Mouse (Mus musculus) fibroblast of lung, adult 2 months (primary cell): ENCODE results near the gene Relt.
A peak's percentile ranks its signal among the peaks of the same experiment; 100 is the strongest.

Source experiments
- DNase-seq: peaks from one replicate; pipeline ENCODE4 v3.0.0-alpha.2; 2011; ENCODE audit warnings: low read depth

Relt gene

GRCm38 (mm10) chr7:100862828-100863638 lies at the start of gene Relt:
TSS of gene Relt (minus strand) at chr7:100863446.
- peak; percentile 74 for DNase-seq

- DNase-seq, result no peak
These were observed 48.5 kb upstream of the Relt start for GRCm38 (mm10) chr7:100911791-100912190.

- no peak for DNase-seq
These were observed 48.1 kb upstream of the Relt start for GRCm38 (mm10) chr7:100911246-100911770.

GRCm38 (mm10) chr7:100908567-100908966 lies 45.3 kb upstream of the Relt start:
- DNase-seq, result no peak

GRCm38 (mm10) chr7:100908061-100908460 lies 44.8 kb upstream of the Relt start:
- no peak for DNase-seq

GRCm38 (mm10) chr7:100907231-100907630 lies 44.0 kb upstream of the Relt start:
- peak; percentile 71 for DNase-seq

GRCm38 (mm10) chr7:100906029-100906789 lies 43.0 kb upstream of the Relt start:
- no peak for DNase-seq

- no peak for DNase-seq
These were observed 41.8 kb upstream of the Relt start for GRCm38 (mm10) chr7:100905037-100905436.

GRCm38 (mm10) chr7:100904612-100905011 lies 41.4 kb upstream of the Relt start:
- no peak for DNase-seq

- DNase-seq, result no peak
These were observed 39.3 kb upstream of the Relt start for GRCm38 (mm10) chr7:100902451-100903137.

GRCm38 (mm10) chr7:100897828-100898227 lies 34.6 kb upstream of the Relt start:
- DNase-seq, result no peak

- no peak for DNase-seq
These were observed 31.6 kb upstream of the Relt start for GRCm38 (mm10) chr7:100894833-100895226.

- no peak for DNase-seq
These were observed 31.0 kb upstream of the Relt start for GRCm38 (mm10) chr7:100894057-100894832.

GRCm38 (mm10) chr7:100893249-100894056 lies 30.2 kb upstream of the Relt start:
- DNase-seq, result no peak

GRCm38 (mm10) chr7:100886535-100886934 lies 23.3 kb upstream of the Relt start:
- no peak for DNase-seq

GRCm38 (mm10) chr7:100884460-100884859 lies 21.2 kb upstream of the Relt start:
- DNase-seq, result no peak

- no peak for DNase-seq
These were observed 18.7 kb upstream of the Relt start for GRCm38 (mm10) chr7:100881950-100882349.

GRCm38 (mm10) chr7:100881531-100881930 lies 18.3 kb upstream of the Relt start:
- DNase-seq, result no peak

- no peak for DNase-seq
These were observed 16.3 kb upstream of the Relt start for GRCm38 (mm10) chr7:100879595-100879994.

- no peak for DNase-seq
These were observed 13.5 kb upstream of the Relt start for GRCm38 (mm10) chr7:100876771-100877170.

GRCm38 (mm10) chr7:100876293-100876692 lies 13.0 kb upstream of the Relt start:
- no peak for DNase-seq
